Mouse (Mus musculus) forebrain, embryonic 11.5 days (tissue): Measurements from ENCODE around the gene Mrgpra6. TPM values are rescaled to one million over a fixed set of nuclear protein-coding genes. Genes with fewer than 3 reads are reported as not detected.

Source experiments
- polyA plus RNA-seq: library from polyadenylated mRNA; unstranded; fragments of >200 nt; fragmentation: Nextera tagmentation; extraction: Ambion mirVana; gene quantifications from 2 replicates; pipeline ENCODE4 v1.2.1, GENCODE M21; 2014

The Mrgpra6 gene
- polyA plus RNA-seq, 1 experiment from 2014 or later = not detected

Other genes with a start within 250 kb of the Mrgpra6 start
- 13.9 and 14.3 TPM in 2 replicates for gene Uevld, start 246.4 kb downstream of the Mrgpra6 start, polyA plus RNA-seq
- not detected in 2 replicates for gene Gm9999, start 221.3 kb downstream of the Mrgpra6 start, polyA plus RNA-seq
- 12.7 and 14.0 TPM in 2 replicates for gene Spty2d1, start 196.5 kb downstream of the Mrgpra6 start, polyA plus RNA-seq
- 6.9 and 9.4 TPM in 2 replicates for gene Tmem86a, start 154.3 kb downstream of the Mrgpra6 start, polyA plus RNA-seq
- 14.9 and 15.3 TPM in 2 replicates for gene Ptpn5, start 71.2 kb downstream of the Mrgpra6 start, polyA plus RNA-seq
- not detected in 2 replicates for gene Mrgpra9, start 47.9 kb upstream of the Mrgpra6 start, polyA plus RNA-seq
- gene Mrgpra1, start 149.3 kb upstream of the Mrgpra6 start, polyA plus RNA-seq = not detected in 2 replicates
- not detected in 2 replicates for gene Mrgpra2a, start 247.2 kb upstream of the Mrgpra6 start, polyA plus RNA-seq